Mouse (Mus musculus) embryonic facial prominence, embryonic 11.5 days (tissue): Measurements from ENCODE around the gene Galnt10. TPM values are rescaled to one million over a fixed set of nuclear protein-coding genes. Genes with fewer than 3 reads are reported as not detected.

ENCODE experiments used
- ATAC-seq: fragments of 200-750 bp; cut with Nextera tagmentation; replicated peaks from 2 replicates; pipeline ENCODE4 v1.8.0; 2017; ENCODE audit warnings: low read depth; ENCODE audit not compliant: insufficient number of reproducible peaks, low FRiP score, low TSS enrichment
- DNase-seq: peaks from one replicate; pipeline ENCODE4 v3.0.0-alpha.2; 2015; ENCODE audit warnings: low spot score
- H3K27ac ChIP-seq: fragments of 300-500 bp; sonication (generic); replicated peaks from 2 replicates; pipeline ENCODE4 v1.5.1; 2014; ENCODE audit warnings: mild to moderate bottlenecking, low read depth, low read length, control low read depth
- H3K27me3 ChIP-seq: fragments of 300-500 bp; sonication (generic); 2 replicates; pipeline ENCODE4 v1.6.1; 2014; ENCODE audit warnings: mild to moderate bottlenecking, low read length, moderate library complexity, mixed read lengths; ENCODE audit not compliant: control insufficient read depth, insufficient read depth
- H3K36me3 ChIP-seq: fragments of 300-500 bp; sonication (generic); replicated peaks from 2 replicates; pipeline ENCODE4 v1.6.1; 2014; ENCODE audit warnings: low read depth, mild to moderate bottlenecking, low read length, moderate library complexity, mixed read lengths; ENCODE audit not compliant: control insufficient read depth, insufficient read depth
- H3K4me1 ChIP-seq: fragments of 300-500 bp; sonication (generic); 2 replicates; pipeline ENCODE4 v1.6.1; 2014; ENCODE audit warnings: low read length, mixed read lengths; ENCODE audit not compliant: control insufficient read depth, insufficient read depth
- H3K4me2 ChIP-seq: fragments of 300-500 bp; sonication (generic); 2 replicates; pipeline ENCODE4 v1.6.1; 2014; ENCODE audit warnings: low read depth, mild to moderate bottlenecking, control low read depth, low read length, moderate library complexity
- H3K4me3 ChIP-seq: fragments of 300-500 bp; sonication (generic); 2 replicates; pipeline ENCODE4 v1.5.1; 2014; ENCODE audit warnings: low read depth, low read length, control low read depth
- H3K9ac ChIP-seq: fragments of 300-500 bp; sonication (generic); replicated peaks from 2 replicates; pipeline ENCODE4 v1.6.1; 2014; ENCODE audit warnings: mild to moderate bottlenecking, control low read depth, low read length
- H3K9me3 ChIP-seq: fragments of 300-500 bp; sonication (generic); replicated peaks from 2 replicates; pipeline ENCODE4 v1.6.1; 2016; ENCODE audit warnings: mild to moderate bottlenecking, low read length, inconsistent platforms, mixed read lengths; ENCODE audit not compliant: control insufficient read depth
- WGBS: fragments of 180-500 bp; shearing (Covaris S2); extraction: QIAGEN DNeasy Blood & Tissue Kit; methylation state at CpG from one replicate; pipeline ENCODE4 v1.1.7; 2014; 5-methylcytosine and 5-hydroxymethylcytosine counted together
- polyA plus RNA-seq: library from polyadenylated mRNA; unstranded; fragments of >200 nt; fragmentation: Nextera tagmentation; extraction: Ambion mirVana; gene quantifications from 2 replicates; pipeline ENCODE4 v1.2.1, GENCODE M21; 2014

Gene Galnt10
- polyA plus RNA-seq, 1 experiment from 2014 or later = 12.4 TPM

DNA sequence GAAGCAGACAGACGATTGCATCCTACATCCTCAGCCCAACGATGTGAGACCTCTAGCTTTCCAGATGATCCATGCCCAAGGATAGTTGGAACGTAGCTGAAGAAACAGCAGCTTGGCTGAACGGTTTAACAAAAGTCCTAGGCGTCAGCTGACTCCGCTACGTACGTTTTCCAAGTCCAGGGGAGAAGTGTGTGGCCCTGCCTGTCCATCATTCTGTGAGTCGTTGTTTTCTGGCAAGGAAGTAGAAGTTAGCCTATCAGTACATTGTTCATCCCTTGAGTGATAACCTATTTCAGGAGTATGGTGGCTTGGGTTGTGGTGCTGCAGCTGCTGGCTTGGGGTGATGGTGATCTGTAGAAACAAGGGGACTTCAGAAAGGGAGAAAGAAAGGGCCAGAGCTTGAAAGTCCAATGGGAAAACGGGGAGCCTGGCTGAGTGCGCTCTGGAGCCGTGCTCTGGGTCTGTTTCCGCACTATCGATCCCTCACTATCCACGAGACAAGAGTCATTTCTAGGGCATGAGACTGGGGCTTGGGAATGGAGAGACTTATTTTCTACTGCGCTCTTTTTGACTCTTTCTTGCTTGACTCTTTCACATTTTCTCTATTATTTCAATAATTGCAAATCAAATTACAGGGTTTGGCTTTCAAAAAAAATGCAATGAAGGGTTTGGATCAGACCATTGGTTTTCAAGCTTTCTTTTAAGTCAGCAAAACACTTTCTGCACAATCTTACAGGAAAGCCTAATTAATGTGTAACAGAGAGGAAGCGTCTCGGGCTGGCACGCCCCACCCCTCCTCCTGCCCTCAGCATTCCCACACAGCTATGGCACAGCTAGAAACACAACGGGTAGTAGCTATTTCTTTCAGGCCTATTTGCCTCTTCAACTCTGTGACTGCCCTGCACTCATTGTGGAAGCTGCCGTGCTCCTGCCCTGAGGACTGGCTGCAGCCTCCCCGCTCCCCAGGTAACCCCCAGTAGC lies 63.2 kb downstream of the Galnt10 start:
- DNase-seq (no peak), ATAC-seq (no peak)
- WGBS = 84% methylated on average over 22 of the region's 22 CpGs
- no peaks in the 10 kb centered on the region for H3K9me3 ChIP-seq
- H3K9ac ChIP-seq = no peak overlapping the region
- no peaks in the 10 kb centered on the region; the same call in 1 of the 2 replicates for H3K36me3 ChIP-seq
- H3K27me3 ChIP-seq = no peaks in the 10 kb centered on the region
- no peaks in the 10 kb centered on the region for H3K4me1 ChIP-seq
- no peak overlapping the region for H3K4me3 ChIP-seq
- no peak overlapping the region for H3K27ac ChIP-seq
- H3K4me2 ChIP-seq = no peak overlapping the region

DNA sequence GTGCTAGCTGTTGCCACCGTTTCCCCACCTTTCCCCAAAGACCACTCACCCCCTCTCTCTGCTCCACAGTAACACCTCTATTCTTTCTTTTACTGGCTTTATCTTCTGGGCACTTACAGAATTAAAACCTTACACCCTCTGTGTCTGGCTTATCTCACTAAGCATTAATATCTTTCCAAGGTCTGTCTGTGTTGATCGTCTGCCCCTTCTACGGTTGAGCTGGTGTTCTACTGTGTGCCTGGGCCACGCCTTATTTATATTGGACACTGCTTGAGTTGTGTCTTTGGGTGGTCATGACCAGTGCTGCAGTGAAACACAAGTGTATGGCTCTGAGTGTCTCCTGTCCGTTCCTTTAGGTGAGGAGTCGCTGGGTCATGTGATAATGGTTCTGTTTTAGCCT lies 68.7 kb downstream of the Galnt10 start:
- DNase-seq (no peak), ATAC-seq (no peak)
- Histone ChIP-seq H3K27me3 (no peaks in the 10 kb centered on the region), H3K4me1 (no peaks in the 10 kb centered on the region), H3K36me3 (no peaks in the 10 kb centered on the region), H3K4me3 (no peak overlapping the region), H3K27ac (no peak overlapping the region), H3K9ac (no peak overlapping the region), H3K9me3 (no peaks in the 10 kb centered on the region), H3K4me2 (no peak overlapping the region)
- WGBS = 88% methylated on average over 6 of the region's 6 CpGs

- H3K9me3 ChIP-seq = no peaks in the 10 kb centered on the region
- no peaks in the 10 kb centered on the region for H3K4me1 ChIP-seq
Observed at GRCm38 (mm10) chr11:57716721-57717120, 71.5 kb downstream of the Galnt10 start.

DNA sequence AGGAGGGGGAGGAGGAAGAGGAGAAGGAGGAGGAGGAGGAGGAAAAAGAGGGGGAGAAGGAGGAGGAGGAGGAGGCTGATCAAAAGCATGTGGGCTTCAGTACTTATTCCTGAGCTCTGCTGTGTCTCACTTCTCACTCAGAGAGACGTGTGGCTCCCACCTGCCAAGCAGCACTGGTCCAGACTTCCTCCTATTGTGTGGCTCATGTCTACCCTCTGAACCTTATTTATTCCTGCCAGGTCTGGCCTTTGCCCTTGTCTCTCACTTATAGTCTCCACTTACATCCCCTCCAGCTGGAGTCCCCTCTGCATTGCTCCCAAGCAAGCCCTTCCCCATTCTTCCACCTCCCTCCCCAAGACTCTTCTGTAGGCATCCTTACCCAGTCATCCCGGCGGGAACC lies 72.2 kb downstream of the Galnt10 start:
- Histone ChIP-seq H3K4me2 (no peak overlapping the region), H3K36me3 (no peaks in the 10 kb centered on the region), H3K27ac (no peak overlapping the region), H3K9me3 (no peaks in the 10 kb centered on the region), H3K9ac (no peak overlapping the region), H3K27me3 (no peaks in the 10 kb centered on the region), H3K4me1 (no peaks in the 10 kb centered on the region), H3K4me3 (no peak overlapping the region)
- ATAC-seq = no peak
- DNase-seq = peak; percentile 47
- WGBS = 61% methylated on average over 3 of the region's 3 CpGs

More at GRCm38 (mm10) chr11:57716721-57717120, 71.5 kb downstream of the Galnt10 start:
- no peak overlapping the region for H3K9ac ChIP-seq
- DNase-seq = no peak
- no peaks in the 10 kb centered on the region for H3K36me3 ChIP-seq
- no peaks in the 10 kb centered on the region for H3K27me3 ChIP-seq
- ATAC-seq = no peak
- no peak overlapping the region for H3K27ac ChIP-seq
- WGBS = 42% methylated on average over 3 of the region's 3 CpGs
- no peak overlapping the region for H3K4me3 ChIP-seq
- no peak overlapping the region for H3K4me2 ChIP-seq

DNA sequence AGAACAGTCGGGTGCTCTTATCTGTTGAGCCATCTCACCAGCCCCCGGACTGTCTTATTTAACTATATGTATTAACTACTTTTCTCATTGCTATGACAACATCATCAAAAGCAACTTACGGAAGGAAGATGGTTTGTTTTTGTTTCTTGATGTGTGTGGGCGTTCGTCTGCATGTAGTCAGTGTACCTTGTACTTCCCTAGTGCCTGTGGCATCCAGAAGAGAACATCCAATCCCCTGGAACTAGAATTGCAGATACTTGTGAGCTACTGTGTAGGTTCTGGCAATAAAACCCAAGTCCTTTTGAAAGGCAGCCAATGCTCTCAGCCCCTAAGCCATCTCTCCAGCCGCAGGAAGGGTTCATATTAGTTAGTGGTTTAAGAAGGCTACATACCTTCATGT lies 72.8 kb downstream of the Galnt10 start:
- ATAC-seq (no peak), DNase-seq (no peak)
- H3K4me3 ChIP-seq = no peak overlapping the region
- H3K27ac ChIP-seq = no peak overlapping the region
- no peaks in the 10 kb centered on the region for H3K9me3 ChIP-seq
- no peak overlapping the region for H3K4me2 ChIP-seq
- WGBS = 92% methylated on average over 6 of the region's 6 CpGs
- no peak overlapping the region for H3K9ac ChIP-seq
- no peaks in the 10 kb centered on the region for H3K36me3 ChIP-seq
- H3K4me1 ChIP-seq = no peaks in the 10 kb centered on the region
- H3K27me3 ChIP-seq = no peaks in the 10 kb centered on the region

GRCm38 (mm10) chr11:57719631-57720030 lies 74.4 kb downstream of the Galnt10 start:
- ATAC-seq = no peak
- no peak overlapping the region for H3K9ac ChIP-seq
- WGBS = 39% methylated on average over 7 of the region's 7 CpGs
- peak; percentile 65 for DNase-seq
- no peak overlapping the region for H3K4me3 ChIP-seq
- no peaks in the 10 kb centered on the region for H3K4me1 ChIP-seq
- no peaks in the 10 kb centered on the region for H3K27me3 ChIP-seq
- no peak overlapping the region for H3K27ac ChIP-seq
- no peak overlapping the region for H3K4me2 ChIP-seq
- no peaks in the 10 kb centered on the region for H3K9me3 ChIP-seq
- no peaks in the 10 kb centered on the region for H3K36me3 ChIP-seq

DNA sequence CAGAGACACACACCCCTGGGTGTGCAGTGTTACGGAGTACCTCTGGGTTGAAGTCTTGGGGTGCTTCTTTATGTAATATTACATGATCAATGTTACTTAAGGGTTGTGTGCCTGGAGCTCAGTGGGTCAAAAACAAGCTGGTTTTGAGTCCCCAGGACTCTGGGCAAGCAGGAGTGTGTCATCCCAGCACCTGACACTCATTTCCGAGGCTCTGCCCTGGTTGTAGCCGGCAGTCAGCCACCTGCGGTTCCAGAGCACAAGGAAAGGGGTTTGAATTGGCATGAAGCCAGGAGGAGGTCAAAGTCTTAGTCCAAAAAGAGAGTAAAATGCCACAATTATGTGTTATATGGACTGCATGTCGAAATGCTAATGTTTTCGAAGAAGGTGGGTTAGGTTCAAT lies 74.8 kb downstream of the Galnt10 start:
- Histone ChIP-seq H3K4me3 (no peak overlapping the region), H3K36me3 (no peaks in the 10 kb centered on the region), H3K4me1 (no peaks in the 10 kb centered on the region), H3K9me3 (no peaks in the 10 kb centered on the region), H3K27ac (no peak overlapping the region), H3K9ac (no peak overlapping the region), H3K4me2 (no peak overlapping the region), H3K27me3 (no peaks in the 10 kb centered on the region)
- 71% methylated on average over 6 of the region's 6 CpGs for WGBS
- DNase-seq = no peak
- ATAC-seq = no peak

- H3K9ac ChIP-seq = no peak overlapping the region
- no peak for DNase-seq
- no peak overlapping the region for H3K4me3 ChIP-seq
- H3K9me3 ChIP-seq = no peaks in the 10 kb centered on the region
- WGBS = 92% methylated on average over 5 of the region's 5 CpGs
- no peaks in the 10 kb centered on the region for H3K36me3 ChIP-seq
- H3K4me2 ChIP-seq = no peak overlapping the region
- no peaks in the 10 kb centered on the region for H3K27me3 ChIP-seq
- no peak for ATAC-seq
- H3K27ac ChIP-seq = no peak overlapping the region
- no peaks in the 10 kb centered on the region for H3K4me1 ChIP-seq
Observed at GRCm38 (mm10) chr11:57724791-57725463, 79.7 kb downstream of the Galnt10 start.
